Mouse (Mus musculus): ENCODE results near the gene Pigm.

- TF ChIP-seq POLR2A (IDR thresholded peaks at IDR 0.05; ENCODE audit: borderline replicate concordance, insufficient read depth, low read length) (no peak), CTCF (IDR thresholded peaks at IDR 0.05; ENCODE audit: borderline replicate concordance, insufficient read depth, low read depth, low read length) (no peak)
Observed at GRCm38 (mm10) chr1:172387246-172387645, 10.9 kb downstream of the Pigm start.

Measured in cerebellum, adult 2 months (tissue).